Comparison of ENCODE assay signal across 13 mouse cellular contexts in genomic region chr16:91522040-91522439, GRCm38 (mm10). TPM values are rescaled to one million over a fixed set of nuclear protein-coding genes. Genes with fewer than 3 reads are reported as not detected.
DNase-seq lines count a peak whose midpoint lies in the region; ATAC-seq and TF ChIP-seq lines count a peak whose summit lies in the region.
"Had no signal": no experiment of that assay in that cellular context is flagged by ENCODE, and none has a peak within 500 bp of the region (broad histone marks: within the 10 kb centered on the region; RNA-seq: fewer than 3 reads in every experiment).

No protein-coding gene starts in this region.

- DNase-seq in layer of hippocampus, adult 2 months (ENCODE audit: low spot score in 2 of 2): no peak
- DNase-seq in layer of hippocampus, adult 11-12 months (ENCODE audit: low spot score): no peak
- peak; percentile 89 for DNase-seq in 416B (ENCODE audit: low read depth)
- DNase-seq in testis, postnatal 14 days (ENCODE audit: low spot score): no peak
- no peak for DNase-seq in thymus, adult 18-20 months
- DNase-seq: cerebellum, adult 11-12 months; kidney, adult 8-10 months had no signal

- no peaks in the 10 kb centered on the region for H3K79me2 ChIP-seq in macrophage (ENCODE audit: inconsistent target)

- WGBS in macrophage (ENCODE audit: missing documents): 0% methylated on average over 5 of the region's 5 CpGs

- peak overlapping the region; percentile 48; the same call in 1 of the 2 replicates for H3K27ac ChIP-seq in layer of hippocampus, adult 2 months
- peak overlapping the region; percentile 77 for H3K27ac ChIP-seq in brown adipose tissue, adult 24 weeks (replicated peaks; ENCODE audit: low read depth, low read length)
- H3K27ac ChIP-seq in macrophage: peak overlapping the region; percentile 99
- H3K27ac ChIP-seq: embryonic facial prominence, embryonic 10.5 days; neural tube, embryonic 12.5 days had no signal

- TF ChIP-seq CTCF in layer of hippocampus, adult 2 months (conservative IDR thresholded peaks at IDR 0.05): no peak

- no peak overlapping the region for H3K4me3 ChIP-seq in layer of hippocampus, adult 2 months
- H3K4me3 ChIP-seq in brown adipose tissue, adult 24 weeks (ENCODE audit: insufficient read depth, low read depth, low read length): no peak overlapping the region
- H3K4me3 ChIP-seq in macrophage (ENCODE audit: inconsistent target): no peak overlapping the region
- H3K4me3 ChIP-seq: embryonic facial prominence, embryonic 10.5 days; heart, embryonic 12.5 days; neural tube, embryonic 12.5 days had no signal

- no peaks in the 10 kb centered on the region for H3K4me1 ChIP-seq in brown adipose tissue, adult 24 weeks (ENCODE audit: control insufficient read depth, insufficient read depth, insufficient read length, low read length)
- H3K4me1 ChIP-seq: embryonic facial prominence, embryonic 10.5 days; neural tube, embryonic 12.5 days had no signal

- no peaks in the 10 kb centered on the region for H3K36me3 ChIP-seq in macrophage (ENCODE audit: inconsistent target)
- H3K36me3 ChIP-seq: embryonic facial prominence, embryonic 10.5 days; heart, embryonic 12.5 days; neural tube, embryonic 12.5 days had no signal

- no peak for ATAC-seq in frontal cortex, adult (ENCODE audit: low TSS enrichment)

RNA-seq across cellular contexts. Expression of gene Ifngr2, which starts 24.8 kb away (rescaled TPM):
- total RNA-seq in layer of hippocampus, adult 2 months (2021): 10 to 100 TPM; 49.2 to 50.6 TPM
- 15.4 and 22.0 TPM in 2 replicates for polyA plus RNA-seq in brown adipose tissue, adult 24 weeks (2012; ENCODE audit: insufficient read depth, insufficient read length, missing spikeins)
- 10 to 100 TPM; 29.9 to 65.9 (median 45.2) TPM for total RNA-seq in macrophage (2018; cell fraction: chromatin; rRNA removed)
- 100 to 1,000 TPM in 21 of 26 experiments, 10 to 100 TPM in 5; 91.2 to 131 (median 118) TPM for total RNA-seq in macrophage (2018; cell fraction: cytosol; rRNA removed)
- total RNA-seq in macrophage (2018; cell fraction: nucleus; rRNA removed): 100 to 1,000 TPM in 3 of 26 experiments, 10 to 100 TPM in 23; 53.5 to 110 (median 76.6) TPM
- 53.8 to 84.8 TPM (median 83.9 TPM) in 3 replicates for polyA plus RNA-seq in macrophage (2018)

RNA-seq across cellular contexts. Expression of gene Ifnar1, which starts 37.0 kb away (rescaled TPM):
- 10 to 100 TPM; 42.2 to 45.9 TPM for total RNA-seq in layer of hippocampus, adult 2 months (2021)
- polyA plus RNA-seq in brown adipose tissue, adult 24 weeks (2012; ENCODE audit: insufficient read depth, insufficient read length, missing spikeins): 18.2 and 19.6 TPM in 2 replicates
- total RNA-seq in macrophage (2018; cell fraction: chromatin; rRNA removed): 100 to 1,000 TPM; 157 to 461 (median 270) TPM
- total RNA-seq in macrophage (2018; cell fraction: cytosol; rRNA removed): 100 to 1,000 TPM in 4 of 26 experiments, 10 to 100 TPM in 22; 61.9 to 145 (median 84.6) TPM
- 100 to 1,000 TPM; 208 to 496 (median 273) TPM for total RNA-seq in macrophage (2018; cell fraction: nucleus; rRNA removed)
- 64.7 to 104 TPM (median 89.0 TPM) in 3 replicates for polyA plus RNA-seq in macrophage (2018)

Comparison
In these comparisons a context has a peak if more than half of its experiments do, and no peak if none do; other contexts are left out.
1. H3K27ac ChIP-seq: peak in every context shown above with its lines; median percentile 99 in macrophage; 77 in brown adipose tissue, adult 24 weeks; 48 in layer of hippocampus, adult 2 months.